Mouse (Mus musculus): ENCODE results near the gene Gna15.

DNA sequence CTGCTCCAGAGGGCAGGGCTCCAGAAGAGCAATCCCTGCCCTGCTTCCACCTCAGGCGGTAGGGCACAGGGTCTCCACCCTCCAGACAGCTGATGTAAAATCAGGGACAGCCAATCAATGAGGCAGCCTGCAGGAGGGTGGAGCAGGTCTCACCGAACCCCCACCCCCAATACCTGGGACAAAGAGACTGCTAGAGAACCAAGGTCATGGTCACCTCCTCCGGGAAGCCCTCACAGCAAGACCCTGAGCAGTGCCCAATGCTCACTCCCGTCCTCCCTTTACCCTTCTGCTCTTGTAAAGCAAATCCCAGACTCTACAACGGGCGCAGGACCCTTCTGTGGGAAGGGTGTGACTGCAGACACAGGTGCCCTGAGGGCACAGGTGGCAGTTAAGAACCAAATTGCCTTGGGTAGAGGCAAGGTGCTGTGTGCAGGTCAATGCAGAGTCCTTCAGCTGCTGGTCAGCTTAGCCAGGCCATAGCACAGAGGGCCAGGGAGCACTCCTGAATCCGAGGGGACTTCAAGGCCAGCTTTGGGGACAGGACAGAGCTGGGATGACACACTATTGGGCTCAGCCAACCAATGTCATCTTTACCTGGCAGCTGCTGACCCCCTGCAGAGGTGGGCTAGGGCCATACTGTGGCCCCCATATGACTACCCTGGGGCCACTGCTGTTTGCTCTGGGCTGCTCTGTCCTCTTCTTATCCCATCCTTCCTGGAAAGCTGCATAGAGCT lies 18.9 kb upstream of the Gna15 start:
- TF ChIP-seq EP300 (IDR thresholded peaks at IDR 0.05) (no peak), CTCF (IDR thresholded peaks at IDR 0.05) (no peak)
